In the genomic region with DNA sequence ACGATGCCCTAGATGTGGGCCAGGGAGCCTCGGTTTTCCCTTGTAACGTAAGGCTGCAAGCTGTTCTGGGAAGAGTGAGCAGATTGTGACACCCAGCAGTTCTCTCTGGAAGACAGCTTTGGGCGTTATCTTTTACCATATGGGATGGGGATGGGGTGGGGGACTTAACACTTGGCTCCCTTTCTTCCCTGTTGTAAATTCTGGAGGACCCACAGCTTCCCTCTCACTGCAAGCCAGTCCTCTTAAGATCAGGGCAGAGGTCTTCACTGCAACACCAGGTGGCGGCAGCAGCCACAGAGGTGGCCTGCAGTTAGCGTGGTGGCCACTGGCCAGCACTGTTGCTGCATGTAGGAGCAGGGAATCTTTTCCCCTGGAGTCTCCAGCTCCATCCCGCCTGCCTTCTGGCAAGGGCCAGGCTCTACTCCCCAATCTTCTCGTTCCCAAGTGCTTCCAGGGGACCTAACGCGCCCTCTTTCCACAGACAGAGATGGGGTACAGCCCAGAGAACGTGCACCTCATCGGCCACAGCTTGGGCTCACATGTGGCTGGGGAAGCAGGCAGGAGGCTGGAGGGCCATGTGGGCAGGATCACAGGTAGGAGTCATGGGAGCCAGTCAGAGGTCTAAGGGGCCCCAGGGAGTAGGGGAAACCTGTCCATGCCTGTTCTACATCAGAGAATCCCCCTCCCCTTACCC, we compare ENCODE assay signal across 8 mouse cellular contexts. TPM values are rescaled to one million over a fixed set of nuclear protein-coding genes. Genes with fewer than 3 reads are reported as not detected.
DNase-seq lines count a peak whose midpoint lies in the region; TF ChIP-seq lines count a peak whose summit lies in the region.

No protein-coding gene starts in this region.

- intact Hi-C loops in left cerebral cortex, adult 2 months (cut with DNase I) = loop anchor here (2.0 to 5.0 kb wide), 2 partner anchors 142 to 444 kb away; no protein-coding TSS in a partner anchor

- peak; percentile 72 for TF ChIP-seq CTCF in left cerebral cortex, adult 2 months (IDR thresholded peaks at IDR 0.05)

- H3K27ac ChIP-seq in left cerebral cortex, adult 2 months = no peak overlapping the region

- DNase-seq in MN1 (ENCODE audit: low spot score) = peak; percentile 85
- DNase-seq in cerebellum, postnatal 36 days = peak; percentile 21 to 28
- peak; percentile 69 for DNase-seq in gastrocnemius, postnatal 10 days
- peak; percentile 35 for DNase-seq in hindlimb bud, embryonic 11.5 days (ENCODE audit: extremely low spot score, low read depth, low spot score)
- peak; percentile 51 to 65 for DNase-seq in left cerebral cortex, adult 2 months (ENCODE audit: extremely low spot score in 1 of 2, low spot score in 2 of 2)
- DNase-seq in lung, postnatal 4 days = peak; percentile 55 to 74
- DNase-seq in right cerebral cortex, postnatal 25 days = peak; percentile 72
- DNase-seq in spleen, postnatal 4 days (ENCODE audit: low spot score in 2 of 2) = no peak

- H3K4me3 ChIP-seq in left cerebral cortex, adult 2 months = no peak overlapping the region

RNA-seq across cellular contexts. Expression of gene Pnliprp2, which starts 3.5 kb away (rescaled TPM):
- total RNA-seq in gastrocnemius, postnatal 10 days (2021) = not detected
- total RNA-seq in left cerebral cortex, adult 2 months (2021) = not detected

RNA-seq across cellular contexts. Expression of gene 1700019N19Rik, which starts 31.3 kb away (rescaled TPM):
- total RNA-seq in gastrocnemius, postnatal 10 days (2021) = not detected
- total RNA-seq in left cerebral cortex, adult 2 months (2021) = not detected

RNA-seq across cellular contexts. Expression of gene Pnliprp1, which starts 34.3 kb away (rescaled TPM):
- total RNA-seq in gastrocnemius, postnatal 10 days (2021) = not detected
- total RNA-seq in left cerebral cortex, adult 2 months (2021) = not detected

Comparison
In these comparisons a context has a peak if more than half of its experiments do, and no peak if none do; other contexts are left out.
1. DNase-seq: peak in MN1 (single experiment), cerebellum, postnatal 36 days (2 of 2), gastrocnemius, postnatal 10 days (single experiment), hindlimb bud, embryonic 11.5 days (single experiment), left cerebral cortex, adult 2 months (2 of 2), lung, postnatal 4 days (2 of 2) and right cerebral cortex, postnatal 25 days (single experiment); none in spleen, postnatal 4 days (0 of 2).